Mouse (Mus musculus) telencephalon, adult 2 months (tissue): Measurements from ENCODE around the gene Ss18l1.
A peak's percentile ranks its signal among the peaks of the same experiment; 100 is the strongest.

ENCODE experiments used
- DNase-seq: peaks from one replicate; pipeline ENCODE4 v3.0.0-alpha.2; 2011; ENCODE audit warnings: low read depth, low spot score

The Ss18l1 gene

GRCm38 (mm10) chr2:180042256-180042857 is at the start of gene Ss18l1, which contains the start of gene Psma7:
Ss18l1 (plus strand) TSS chr2:180042509.
Psma7 (minus strand) TSS chr2:180042433.
- no peak for DNase-seq

DNA sequence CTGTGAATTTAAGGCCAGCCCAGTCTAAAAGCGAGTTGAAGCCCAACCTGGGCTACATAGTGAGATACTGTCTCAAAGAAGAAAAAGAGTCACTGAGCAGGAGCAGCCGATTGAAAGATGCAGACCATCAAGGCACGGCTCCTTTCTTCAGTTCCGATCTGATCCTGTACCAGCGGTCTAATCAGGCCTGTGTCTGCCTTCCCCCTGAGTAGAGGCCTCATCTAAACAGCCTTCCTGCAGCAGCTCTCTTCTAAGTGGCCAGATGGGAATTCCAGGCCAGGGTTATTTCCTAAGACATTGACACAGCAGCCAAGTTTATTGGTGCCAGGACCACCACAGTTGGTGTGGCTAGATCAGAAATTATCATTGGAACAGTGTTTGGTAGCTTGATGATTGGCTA is 49.2 kb upstream of the Ss18l1 start:
- no peak for DNase-seq

GRCm38 (mm10) chr2:179998431-179998830 is 43.9 kb upstream of the Ss18l1 start:
- DNase-seq, result no peak

- DNase-seq, result no peak
Measured at GRCm38 (mm10) chr2:180001635-180002034, 40.7 kb upstream of the Ss18l1 start.

GRCm38 (mm10) chr2:180005656-180006351 is 36.5 kb upstream of the Ss18l1 start:
- DNase-seq, result no peak

DNA sequence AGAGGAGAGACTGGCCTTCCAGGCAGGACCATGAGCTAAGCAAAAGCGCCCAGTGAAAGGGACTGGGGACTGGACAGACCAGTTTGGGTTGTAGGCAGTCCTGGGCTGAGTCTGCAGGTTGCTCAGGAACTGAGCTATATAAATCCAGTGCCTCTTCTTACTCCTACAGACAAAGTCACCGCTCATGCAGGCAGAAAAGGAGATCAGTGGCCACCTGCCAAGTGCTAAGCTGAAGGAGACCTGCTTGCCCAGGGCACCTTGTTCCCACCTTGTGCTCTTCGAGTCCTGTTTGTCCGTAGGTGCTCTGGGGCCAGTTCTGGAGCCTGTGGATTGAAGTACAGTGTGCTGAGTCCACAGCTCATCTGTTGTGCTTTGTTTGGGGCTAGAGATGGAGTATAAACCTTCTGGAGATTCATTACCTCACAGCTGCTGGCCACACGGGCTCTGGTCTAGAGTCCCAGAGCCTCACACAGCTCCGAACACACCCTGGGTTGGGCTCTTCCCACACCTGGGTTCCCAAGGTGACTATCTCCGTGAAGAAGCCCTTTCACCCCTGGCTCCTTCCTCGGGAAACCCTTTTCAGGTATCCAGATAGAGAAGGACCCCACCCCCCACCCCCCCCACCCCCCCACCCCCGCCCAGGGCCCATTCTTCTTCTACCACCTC is 35.8 kb upstream of the Ss18l1 start:
- no peak for DNase-seq

- no peak for DNase-seq
Measured at GRCm38 (mm10) chr2:180010686-180011085, 31.6 kb upstream of the Ss18l1 start.

GRCm38 (mm10) chr2:180011370-180011769 is 30.9 kb upstream of the Ss18l1 start:
- DNase-seq, result no peak

DNA sequence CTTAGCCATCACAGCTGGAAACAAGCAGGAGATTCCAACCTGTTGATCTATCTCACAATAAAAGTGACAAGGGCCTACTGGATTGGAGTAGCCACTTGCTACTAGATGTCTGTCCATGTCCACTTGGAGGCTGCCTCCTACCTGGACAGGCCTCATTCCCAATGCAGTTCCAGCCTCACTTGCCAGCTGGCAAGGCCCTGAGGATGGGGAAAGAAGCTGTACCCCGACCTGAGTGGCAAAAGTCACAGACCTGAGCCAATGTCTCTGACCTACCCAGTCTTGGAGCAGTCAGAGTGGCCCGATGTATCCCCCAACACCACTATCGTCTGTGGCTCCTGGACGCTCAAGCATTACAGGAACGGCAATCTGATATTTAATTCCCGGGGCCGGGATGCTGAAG is 28.6 kb upstream of the Ss18l1 start:
- DNase-seq, result no peak

GRCm38 (mm10) chr2:180017632-180018031 is 24.7 kb upstream of the Ss18l1 start:
- no peak for DNase-seq

DNA sequence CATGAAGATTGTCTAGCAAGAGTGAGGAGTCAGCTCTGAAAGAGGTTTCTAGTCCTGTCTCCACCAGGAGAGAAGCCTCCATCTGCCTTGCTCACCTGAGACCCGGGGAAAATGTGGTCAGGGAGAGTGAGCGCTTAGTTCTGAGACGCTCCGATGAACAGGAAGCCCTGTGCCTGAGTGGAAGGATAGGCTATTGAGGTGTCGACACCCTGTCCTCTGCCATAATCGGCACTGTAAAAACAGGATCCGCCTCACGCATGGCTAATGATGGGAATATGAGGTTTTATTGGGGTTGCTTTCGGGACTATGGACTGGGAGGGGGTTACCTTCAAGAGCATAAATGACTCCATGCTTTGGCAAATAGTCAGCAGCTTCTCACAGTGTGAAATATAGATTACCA is 23.7 kb upstream of the Ss18l1 start:
- DNase-seq, result no peak

DNA sequence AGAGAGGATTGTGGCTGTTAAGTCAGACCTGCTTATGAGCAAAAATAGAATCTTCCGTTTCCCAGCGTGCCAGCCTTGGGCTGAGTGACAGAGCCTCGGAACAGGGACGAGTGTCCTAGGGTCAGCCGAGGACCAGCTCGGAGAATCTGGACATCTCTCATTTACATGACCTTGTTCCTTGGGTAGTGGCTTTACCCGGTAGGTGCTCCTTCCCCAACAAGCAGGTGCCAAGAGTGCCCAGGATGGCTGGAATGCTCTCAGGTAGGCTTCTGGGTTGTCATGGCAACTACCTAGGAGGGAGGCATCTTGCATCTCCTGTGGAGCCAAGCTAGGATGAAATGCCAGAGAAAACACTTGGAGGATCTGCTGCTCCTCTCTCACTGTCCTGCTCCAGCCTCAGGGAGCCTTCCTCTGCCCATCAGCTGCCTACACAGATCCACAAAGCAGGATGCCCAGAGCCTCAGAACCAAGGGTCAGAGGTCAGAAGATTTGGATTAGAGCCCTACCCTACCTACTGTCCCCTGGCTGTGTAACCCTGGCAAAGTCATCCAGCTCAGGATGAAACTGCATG is 22.1 kb upstream of the Ss18l1 start:
- DNase-seq, result peak; percentile 44

DNA sequence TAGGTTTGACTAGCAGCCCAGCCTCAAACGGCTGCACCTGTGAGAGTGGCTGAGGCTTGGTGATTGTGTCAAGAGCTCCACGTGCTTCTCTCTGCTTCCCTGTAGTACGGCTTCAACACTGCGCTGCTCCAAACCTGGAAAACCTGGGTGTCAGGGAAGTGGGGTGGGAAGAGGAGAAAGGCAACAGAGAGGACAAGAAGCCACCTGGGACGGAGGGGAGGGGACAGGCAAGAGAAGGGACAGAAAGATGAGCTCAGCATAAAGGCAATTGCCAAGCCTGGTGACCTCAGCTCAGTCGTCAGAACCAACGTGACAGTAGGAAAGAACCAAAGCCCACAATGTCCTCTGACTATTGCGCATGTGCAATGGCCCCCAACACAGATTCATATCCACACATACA is 21.4 kb upstream of the Ss18l1 start:
- no peak for DNase-seq

GRCm38 (mm10) chr2:180022751-180023150 is 19.6 kb upstream of the Ss18l1 start:
- DNase-seq, result no peak

DNA sequence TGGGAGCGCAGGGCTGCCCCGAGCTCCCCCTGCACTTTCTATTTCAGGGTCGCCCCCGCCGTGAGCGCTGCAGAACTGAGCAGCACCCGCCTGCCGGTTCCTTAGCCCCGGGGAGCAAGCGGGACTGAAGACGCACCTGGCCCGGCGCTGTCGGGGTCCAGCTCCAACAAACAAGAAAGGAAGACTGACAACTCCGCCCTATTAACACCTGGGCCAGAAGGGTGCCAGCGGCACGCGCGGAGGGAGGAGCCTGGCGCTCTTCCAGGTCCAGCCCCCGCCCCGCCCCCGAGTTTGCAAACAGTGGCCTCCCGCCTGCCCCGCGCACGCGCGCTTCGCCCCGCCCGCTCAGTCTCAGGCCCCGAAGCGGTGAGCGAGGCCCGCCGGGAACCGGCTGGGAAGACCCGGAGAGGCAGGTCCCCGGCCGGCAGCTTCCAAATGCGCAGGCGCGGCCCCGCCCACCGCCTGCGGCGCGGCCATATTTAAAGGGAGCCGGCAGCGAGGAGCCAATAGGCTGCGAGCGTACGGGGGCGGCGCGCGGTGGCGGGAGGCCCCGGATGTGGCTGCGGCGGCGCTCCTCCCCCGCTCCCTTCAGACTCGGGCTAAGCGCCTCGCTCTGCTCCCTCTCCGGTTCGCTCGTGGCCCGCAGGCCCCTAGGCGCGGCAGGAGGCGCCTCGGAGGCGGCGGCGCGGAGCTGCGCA is 17.8 kb upstream of the Ss18l1 start, which contains the start of gene Lsm14b:
Gene Lsm14b (plus strand): TSS at position 587 of the 698 bp plus-strand sequence.
- DNase-seq, result peak; percentile 89

DNA sequence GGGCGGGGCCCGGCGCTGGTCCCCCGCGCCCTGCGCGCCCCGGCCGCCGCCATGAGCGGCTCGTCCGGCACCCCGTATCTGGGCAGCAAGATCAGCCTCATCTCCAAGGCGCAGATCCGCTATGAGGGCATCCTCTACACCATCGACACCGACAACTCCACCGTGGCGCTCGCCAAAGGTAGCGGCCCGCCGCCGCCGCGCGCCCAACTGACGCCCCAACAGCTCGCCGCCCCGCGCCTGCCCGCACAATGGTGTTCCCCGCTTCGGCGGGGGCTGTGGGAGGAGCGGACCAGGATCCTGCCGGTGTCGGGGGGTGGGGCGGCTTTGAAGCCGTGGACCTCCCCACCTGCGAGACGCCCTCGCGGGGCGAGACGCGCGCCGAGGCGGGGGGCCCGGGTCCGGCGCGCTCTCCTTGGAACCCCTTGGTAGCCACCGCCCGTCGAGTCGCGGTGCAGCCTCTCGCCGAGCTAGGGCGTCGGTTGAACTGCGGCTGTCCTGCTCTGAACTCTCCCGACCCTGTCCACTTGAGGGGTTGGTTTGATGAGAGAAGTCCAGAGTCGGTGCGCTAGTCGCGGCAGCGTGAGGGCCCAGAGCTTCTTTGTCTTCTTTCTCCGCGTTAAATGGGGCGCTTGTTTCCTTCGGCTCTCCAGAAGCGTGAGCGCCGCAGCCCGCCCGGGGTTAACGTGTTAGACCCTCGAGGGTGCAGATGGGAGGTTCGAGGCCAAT is 17.0 kb upstream of the Ss18l1 start:
- DNase-seq, result no peak

DNA sequence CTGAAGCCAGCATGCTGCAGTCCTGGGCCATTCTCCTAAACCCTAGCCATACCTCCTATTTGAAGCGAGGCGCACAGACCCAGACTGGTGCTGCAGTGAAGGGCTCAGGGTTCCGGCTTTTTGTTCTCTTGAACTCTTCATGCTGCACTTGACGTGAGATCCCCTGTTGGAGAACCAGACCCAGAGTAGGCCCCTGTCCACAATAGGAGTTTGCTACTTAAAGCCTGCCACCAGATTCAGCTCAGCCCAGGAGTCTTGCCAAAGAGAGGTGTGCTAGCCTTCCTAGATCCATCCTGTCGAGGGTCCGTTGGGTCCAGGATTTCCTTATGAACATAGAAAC is 16.5 kb upstream of the Ss18l1 start:
- no peak for DNase-seq

DNA sequence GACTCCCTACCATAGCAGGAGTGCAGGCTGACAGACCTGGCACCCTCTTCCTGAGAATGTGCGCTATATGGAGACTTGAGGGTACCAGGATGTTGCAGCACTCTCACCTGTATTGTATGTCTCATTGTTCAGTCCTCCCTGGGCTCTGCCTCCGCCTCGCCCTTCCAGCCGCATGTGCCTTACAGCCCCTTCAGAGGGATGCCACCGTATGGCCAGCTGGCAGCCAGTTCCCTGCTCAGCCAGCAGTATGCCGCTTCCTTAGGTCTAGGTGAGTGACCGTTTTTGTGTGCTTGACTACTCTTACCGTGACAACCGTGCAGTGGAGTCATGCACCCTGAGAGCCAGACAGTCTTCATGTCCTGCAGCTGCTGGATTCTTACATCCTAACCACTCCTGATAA is 14.5 kb upstream of the Ss18l1 start:
- no peak for DNase-seq

DNA sequence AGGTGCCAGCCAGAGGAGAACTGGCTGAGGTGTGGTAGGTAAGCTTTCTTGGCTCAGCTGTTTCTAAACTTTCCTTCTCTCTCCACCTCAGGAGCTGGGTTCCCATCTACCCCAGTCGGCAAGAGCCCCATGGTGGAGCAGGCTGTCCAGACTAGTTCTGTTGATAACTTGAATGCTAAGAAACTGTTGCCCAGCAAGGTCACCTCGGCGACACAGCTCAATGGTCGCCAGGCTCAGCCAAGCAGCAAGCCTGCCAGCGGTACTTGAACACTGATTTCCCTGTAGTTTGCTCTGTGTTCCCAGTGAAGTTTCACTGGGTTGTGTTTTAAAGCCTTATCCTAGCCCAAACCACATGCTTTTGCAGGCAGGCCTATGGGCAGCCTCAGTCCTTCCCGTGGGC is 11.0 kb upstream of the Ss18l1 start:
- DNase-seq, result no peak

DNA sequence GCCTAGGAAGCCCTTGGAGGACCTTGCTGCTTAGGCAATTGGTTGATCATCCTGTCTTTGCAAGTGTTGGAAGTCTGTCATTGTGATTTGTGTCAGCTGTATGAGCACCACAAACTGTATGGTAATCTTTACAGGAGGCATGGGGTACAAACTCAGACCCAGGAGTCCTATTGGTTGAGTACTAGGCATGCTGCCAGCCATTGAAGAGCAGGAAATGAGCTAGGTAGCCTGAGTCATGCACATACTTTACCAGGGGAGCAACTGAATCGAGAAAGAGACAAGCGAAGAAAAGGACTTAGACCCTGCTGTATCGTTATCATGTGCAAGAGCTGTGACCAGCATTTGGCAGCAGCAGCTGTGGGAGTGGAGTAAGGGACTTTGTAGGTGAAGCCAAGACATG is 9.4 kb upstream of the Ss18l1 start:
- DNase-seq, result no peak

DNA sequence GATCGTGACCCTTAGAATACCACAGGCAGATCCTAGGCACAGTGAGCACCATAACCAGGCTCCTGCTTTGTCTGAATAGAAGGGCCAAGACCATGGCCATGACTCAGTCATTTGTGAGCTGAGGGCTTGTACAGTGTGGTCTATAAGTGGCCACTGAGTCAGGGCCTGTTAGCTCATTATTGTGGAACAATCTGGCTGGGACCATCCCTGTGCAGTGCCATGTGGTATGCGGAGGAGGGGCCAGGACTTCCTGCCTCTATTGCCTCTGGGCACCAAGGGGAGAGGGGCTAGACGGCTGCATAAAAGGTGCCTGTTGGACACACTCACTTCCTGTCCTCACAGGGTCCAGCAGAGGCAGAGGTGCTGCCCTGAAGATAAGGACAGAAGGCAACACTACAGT is 8.4 kb upstream of the Ss18l1 start:
- no peak for DNase-seq
